Mouse (Mus musculus) limb, embryonic 14.5 days (tissue): ENCODE data around the gene Atp5d. TPM values are rescaled to one million over a fixed set of nuclear protein-coding genes. Genes with fewer than 3 reads are reported as not detected.

Experiments used
- ATAC-seq: fragments of 200-750 bp; cut with Nextera tagmentation; 2 replicates; pipeline ENCODE4 v1.8.0; 2017; ENCODE audit warnings: low read depth, moderate number of reproducible peaks, moderate TSS enrichment; ENCODE audit not compliant: low FRiP score
- DNase-seq: peaks from one replicate; pipeline ENCODE4 v3.0.0-alpha.2; 2015; ENCODE audit warnings: low spot score
- H3K27ac ChIP-seq: fragments of 300-500 bp; sonication (generic); replicated peaks from 2 replicates; pipeline ENCODE4 v1.5.1; 2014; ENCODE audit warnings: low read depth, mild to moderate bottlenecking, low read length, moderate library complexity, mixed read lengths
- H3K27me3 ChIP-seq: fragments of 300-500 bp; sonication (generic); 2 replicates; pipeline ENCODE4 v1.6.1; 2014; ENCODE audit warnings: low read length, mixed read lengths; ENCODE audit not compliant: control insufficient read depth, insufficient read depth
- H3K36me3 ChIP-seq: fragments of 300-500 bp; sonication (generic); 2 replicates; pipeline ENCODE4 v1.6.1; 2014; ENCODE audit warnings: mild to moderate bottlenecking, low read length, moderate library complexity, mixed read lengths; ENCODE audit not compliant: control insufficient read depth, insufficient read depth
- H3K4me1 ChIP-seq: fragments of 300-500 bp; sonication (generic); 2 replicates; pipeline ENCODE4 v1.6.1; 2014; ENCODE audit warnings: antibody characterized with exemption, low read length, mixed read lengths; ENCODE audit not compliant: control insufficient read depth, insufficient read depth
- H3K4me2 ChIP-seq: fragments of 300-500 bp; sonication (generic); replicated peaks from 2 replicates; pipeline ENCODE4 v1.6.1; 2014; ENCODE audit warnings: low read depth, mild to moderate bottlenecking, low read length, moderate library complexity; ENCODE audit not compliant: severe bottlenecking
- H3K4me3 ChIP-seq: fragments of 300-500 bp; sonication (generic); replicated peaks from 2 replicates; pipeline ENCODE4 v1.5.1; 2014; ENCODE audit warnings: low read length
- H3K9ac ChIP-seq: fragments of 300-500 bp; sonication (generic); 2 replicates; pipeline ENCODE4 v1.6.1; 2014; ENCODE audit warnings: mild to moderate bottlenecking, low read depth, low read length, moderate library complexity; ENCODE audit not compliant: severe bottlenecking
- H3K9me3 ChIP-seq: fragments of 300-500 bp; sonication (generic); 2 replicates; pipeline ENCODE4 v1.6.1; 2016; ENCODE audit warnings: low read length; ENCODE audit not compliant: control insufficient read depth
- POLR2A ChIP-seq: fragments of 200-500 bp; IDR thresholded peaks from 2 replicates; pipeline ENCODE4 v1.8.0; 2012; ENCODE audit warnings: inconsistent platforms, mild to moderate bottlenecking, moderate library complexity, borderline replicate concordance; ENCODE audit not compliant: insufficient read depth, insufficient read length; ENCODE audit errors: extremely low read depth
- WGBS: fragments of 180-500 bp; shearing (Covaris S2); extraction: QIAGEN DNeasy Blood & Tissue Kit; methylation state at CpG from one replicate; pipeline ENCODE4 v1.1.7; 2014; 5-methylcytosine and 5-hydroxymethylcytosine counted together
- polyA plus RNA-seq, 2 experiments: library from polyadenylated mRNA; depleted of rRNA in 1 of 2; stranded (reverse) in 1 of 2; unstranded in 1 of 2; fragments of >200 nt; fragmentation: Nextera tagmentation in 1 of 2; extraction: Ambion mirVana in 1 of 2; gene quantifications; 2 replicates each; pipeline versions ENCODE4 v1.2.1 to v1.2.3; 2012 to 2014

Atp5d gene
- polyA plus RNA-seq, 2 experiments = 449 to 477 TPM

GRCm38 (mm10) chr10:80150226-80151210 lies 12.1 kb downstream of the Atp5d start:
- Histone ChIP-seq H3K27me3 (no peaks in the 10 kb centered on the region), H3K36me3 (peaks cover 66% of the 10 kb centered on the region), H3K9ac (peak overlapping the region; percentile 98), H3K27ac (peak overlapping the region; percentile 96), H3K4me3 (peak overlapping the region; percentile 99), H3K4me1 (peaks cover 26% of the 10 kb centered on the region), H3K4me2 (peak overlapping the region; percentile 93), H3K9me3 (no peaks in the 10 kb centered on the region)
- no peak for ATAC-seq
- TF ChIP-seq POLR2A = 0 out of 2 replicates have a peak, but pooled peaks have one; percentile 14
- under 1% methylated on average over 41 of the region's 71 CpGs for WGBS
- DNase-seq = peak; percentile 70

DNA sequence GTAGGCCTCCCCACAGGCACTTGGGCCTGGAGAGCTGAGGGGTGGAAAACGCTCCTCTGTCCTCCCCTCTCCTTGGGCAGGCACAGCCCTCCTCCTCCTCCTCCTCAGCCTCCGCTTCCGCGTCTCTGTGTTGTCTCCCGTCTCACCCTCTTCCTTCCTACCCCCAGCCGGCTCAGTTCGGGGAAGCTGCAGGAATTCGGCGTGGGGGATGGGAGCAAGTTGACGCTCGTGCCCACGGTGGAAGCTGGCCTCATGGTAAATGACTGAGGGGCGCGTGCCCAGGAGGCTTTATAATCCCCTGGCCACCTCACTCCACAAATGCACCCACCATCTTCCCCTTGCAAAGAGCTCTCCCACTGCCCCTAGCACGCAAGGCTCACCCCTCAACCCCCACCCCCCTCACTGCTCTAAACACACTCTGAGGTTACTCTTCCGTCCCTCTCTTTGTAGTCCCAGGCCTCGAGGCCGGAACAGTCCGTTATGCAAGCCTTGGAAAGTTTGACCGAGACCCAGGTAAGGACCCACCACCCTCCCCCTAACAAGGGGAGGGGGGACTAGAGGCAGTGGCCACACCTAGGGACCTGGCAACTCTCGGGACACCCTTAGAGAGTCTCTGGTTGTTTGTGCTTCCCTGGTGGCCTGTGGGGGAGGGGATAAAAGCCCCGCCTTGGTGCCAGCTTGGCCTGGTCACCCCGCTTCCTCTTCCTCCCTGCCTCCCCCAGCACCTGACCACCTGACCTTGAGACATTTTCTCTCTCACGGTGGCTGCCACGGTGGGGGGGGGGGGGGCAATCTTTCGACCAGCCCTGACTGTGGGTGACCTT lies 13.0 kb downstream of the Atp5d start:
- H3K36me3 ChIP-seq = peaks cover 66% of the 10 kb centered on the region
- under 1% methylated on average over 25 of the region's 26 CpGs for WGBS
- H3K4me1 ChIP-seq = peaks cover 26% of the 10 kb centered on the region

DNA sequence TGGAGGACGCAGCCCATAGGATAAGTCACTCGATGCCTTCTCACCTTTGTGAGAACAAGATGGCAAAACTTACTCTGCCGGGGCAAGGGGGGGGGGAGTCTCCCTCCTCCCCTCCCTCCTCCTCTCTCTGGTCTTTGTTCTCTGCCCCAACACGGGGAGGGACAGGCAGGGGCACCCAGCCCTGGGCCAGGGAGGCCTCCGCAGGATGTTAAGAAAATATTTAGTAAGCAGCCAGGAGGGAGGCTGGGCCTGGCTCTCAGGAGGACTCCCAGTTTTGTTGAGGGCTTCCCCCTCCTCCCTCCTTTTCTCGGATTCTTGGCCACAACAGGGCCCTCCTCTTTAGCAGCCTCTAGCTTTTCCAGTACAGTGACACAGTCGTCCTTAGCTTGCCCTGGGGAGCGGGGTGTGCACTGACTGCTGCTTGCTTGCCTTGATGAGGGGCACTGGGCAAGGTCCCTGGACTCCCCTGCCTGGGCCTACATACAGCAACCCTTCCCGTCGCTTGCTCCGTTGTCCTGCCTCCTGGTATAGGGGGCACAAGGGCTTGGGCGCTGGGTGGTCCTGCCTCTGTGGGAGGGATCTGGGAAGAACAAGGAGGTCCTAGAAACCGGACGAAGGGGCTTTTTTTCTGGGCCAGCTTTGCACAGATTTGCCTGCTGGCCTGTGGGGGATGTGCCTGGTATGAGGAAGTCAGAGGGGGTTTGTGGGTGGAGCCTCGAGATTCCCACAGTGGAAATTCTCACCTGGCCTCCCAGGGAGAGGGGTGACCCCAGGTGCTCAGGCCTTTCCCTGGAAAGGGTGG lies 13.8 kb downstream of the Atp5d start:
- H3K27ac ChIP-seq = peak overlapping the region; percentile 96
- peaks cover 31% of the 10 kb centered on the region for H3K4me1 ChIP-seq
- H3K9me3 ChIP-seq = no peaks in the 10 kb centered on the region
- 5% methylated on average over 15 of the region's 15 CpGs for WGBS
- ATAC-seq (no peak), DNase-seq (no peak)
- peak overlapping the region; percentile 93 for H3K4me2 ChIP-seq
- peak overlapping the region; percentile 98 for H3K9ac ChIP-seq
- peaks cover 73% of the 10 kb centered on the region for H3K36me3 ChIP-seq
- TF ChIP-seq POLR2A = no peak
- peak overlapping the region; percentile 99 for H3K4me3 ChIP-seq
- H3K27me3 ChIP-seq = no peaks in the 10 kb centered on the region

More for the DNA sequence above, 13.0 kb downstream of the Atp5d start:
- TF ChIP-seq POLR2A = no peak
- Histone ChIP-seq H3K9me3 (no peaks in the 10 kb centered on the region), H3K27me3 (no peaks in the 10 kb centered on the region), H3K4me3 (peak overlapping the region; percentile 99), H3K9ac (peak overlapping the region; percentile 98), H3K27ac (peak overlapping the region; percentile 96), H3K4me2 (peak overlapping the region; percentile 93)
- DNase-seq (peak; percentile 37), ATAC-seq (no peak)

- H3K36me3 ChIP-seq = peaks cover 79% of the 10 kb centered on the region
- 28% methylated on average over 2 of the region's 3 CpGs for WGBS
- ATAC-seq = no peak
Observed at GRCm38 (mm10) chr10:80152873-80153260, 14.4 kb downstream of the Atp5d start.

More at GRCm38 (mm10) chr10:80152873-80153260, 14.4 kb downstream of the Atp5d start:
- Histone ChIP-seq H3K27ac (peak overlapping the region; percentile 96), H3K27me3 (no peaks in the 10 kb centered on the region), H3K4me1 (peaks cover 31% of the 10 kb centered on the region), H3K9ac (peak overlapping the region; percentile 98), H3K4me2 (peak overlapping the region; percentile 93), H3K9me3 (no peaks in the 10 kb centered on the region), H3K4me3 (peak overlapping the region; percentile 99)
- no peak for TF ChIP-seq POLR2A
- DNase-seq = no peak
